Mouse (Mus musculus) cerebellum, adult 2 months (tissue): Measurements from ENCODE around the gene Ahnak.

Experiments used
- CTCF ChIP-seq: fragments of 200-500 bp; IDR thresholded peaks from 2 replicates; pipeline ENCODE4 v1.5.1; 2011; ENCODE audit warnings: low read depth, mild to moderate bottlenecking, control low read depth, low read length, moderate library complexity, borderline replicate concordance; ENCODE audit not compliant: insufficient read depth
- POLR2A ChIP-seq: fragments of 200-500 bp; IDR thresholded peaks from 2 replicates; pipeline ENCODE4 v1.6.1; 2011; ENCODE audit warnings: low read length, control low read depth, borderline replicate concordance; ENCODE audit not compliant: insufficient read depth

DNA sequence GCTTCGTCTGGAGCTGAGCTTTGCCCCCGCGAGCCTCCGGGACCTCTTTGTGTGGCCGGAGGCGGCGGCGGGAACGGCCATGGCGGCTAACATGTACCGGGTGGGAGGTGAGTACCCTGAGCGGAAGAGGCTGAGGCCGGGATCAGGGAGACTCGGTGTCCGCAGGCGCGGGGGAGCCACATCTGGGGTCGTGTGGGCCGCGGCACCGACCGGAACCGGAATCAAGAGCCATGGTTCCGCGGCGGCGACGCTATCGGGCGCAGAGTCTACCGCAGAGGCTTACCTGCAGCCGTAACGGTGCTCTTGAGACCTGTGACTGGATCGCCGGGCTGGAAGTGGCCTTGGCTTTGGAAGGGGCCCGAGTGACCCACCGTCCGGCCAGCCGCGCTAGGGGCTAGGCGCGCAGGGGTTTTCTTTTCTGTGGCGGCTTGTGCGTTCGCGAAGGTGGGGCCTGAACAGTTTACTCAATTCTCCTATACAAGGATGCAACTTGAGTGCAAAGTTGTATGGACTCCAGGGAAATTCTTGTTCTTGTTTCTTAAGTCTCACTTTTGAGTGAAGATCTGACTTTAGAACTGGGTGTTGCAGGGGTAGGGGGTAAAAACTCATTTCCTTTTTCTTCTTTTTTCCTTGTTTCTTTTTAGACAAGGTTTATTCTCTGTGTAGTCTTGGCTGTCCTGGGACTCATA, 46.7 kb upstream of the Ahnak start:
- no peak for TF ChIP-seq CTCF
- TF ChIP-seq POLR2A = no peak
